Mouse (Mus musculus) myocyte (in vitro differentiated cells): ENCODE results near the gene Lama1.

Experiments used
- MAX ChIP-seq: IDR thresholded peaks from one replicate; pipeline ENCODE4 v1.6.1; 2011; ENCODE audit warnings: low read depth, mild to moderate bottlenecking, control low read depth
- MYOG ChIP-seq, 3 experiments: IDR thresholded peaks; one replicate each; pipeline ENCODE4 v1.6.1; 2011; ENCODE audit warnings: control low read depth in 2 of 3, low read depth in 2 of 3, mild to moderate bottlenecking in 2 of 3; ENCODE audit not compliant: insufficient read length in 2 of 3, control insufficient read depth in 1 of 3, insufficient read depth in 1 of 3
- POLR2A ChIP-seq: IDR thresholded peaks from one replicate; pipeline ENCODE4 v1.6.1; 2011; ENCODE audit warnings: low read depth, mild to moderate bottlenecking, control low read depth, moderate library complexity; ENCODE audit not compliant: insufficient read length
- POLR2AphosphoS2 ChIP-seq: IDR thresholded peaks from one replicate; pipeline ENCODE4 v1.6.1; 2011; ENCODE audit warnings: low read depth, control low read depth; ENCODE audit not compliant: insufficient read length
- USF1 ChIP-seq: IDR thresholded peaks from one replicate; pipeline ENCODE4 v1.6.1; 2011; ENCODE audit warnings: low read depth, mild to moderate bottlenecking, control low read depth, moderate library complexity

DNA sequence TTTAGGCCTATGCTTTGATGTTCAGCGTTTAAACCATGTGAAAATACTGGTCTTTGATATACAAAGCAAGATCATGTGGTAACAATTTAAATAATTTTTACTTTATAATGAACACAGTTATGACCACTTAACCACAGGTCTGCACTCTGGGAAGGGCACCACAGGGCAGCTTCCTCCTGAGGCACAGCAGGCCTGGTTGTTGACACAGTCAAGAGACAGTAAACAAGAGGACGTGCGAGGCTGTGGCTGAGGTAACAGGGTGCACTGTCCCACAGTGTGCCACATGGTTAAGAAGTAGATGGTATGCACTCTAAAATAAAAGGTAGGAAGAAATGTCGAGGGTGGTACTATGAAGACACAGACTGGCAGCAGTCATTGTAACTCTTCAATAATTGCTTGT, 14.3 kb downstream of the Lama1 start:
- no peak for TF ChIP-seq POLR2A
- no peak for TF ChIP-seq MAX
- TF ChIP-seq POLR2AphosphoS2 = no peak
- TF ChIP-seq MYOG (IDR thresholded peaks at IDR 0.05; ENCODE audit: control insufficient read depth in 1 of 3, insufficient read depth in 1 of 3, insufficient read length in 2 of 3, low read depth in 2 of 3) = no peak
- TF ChIP-seq USF1 = no peak
